ENCODE assay signal across 13 mouse cellular contexts in the genomic region with DNA sequence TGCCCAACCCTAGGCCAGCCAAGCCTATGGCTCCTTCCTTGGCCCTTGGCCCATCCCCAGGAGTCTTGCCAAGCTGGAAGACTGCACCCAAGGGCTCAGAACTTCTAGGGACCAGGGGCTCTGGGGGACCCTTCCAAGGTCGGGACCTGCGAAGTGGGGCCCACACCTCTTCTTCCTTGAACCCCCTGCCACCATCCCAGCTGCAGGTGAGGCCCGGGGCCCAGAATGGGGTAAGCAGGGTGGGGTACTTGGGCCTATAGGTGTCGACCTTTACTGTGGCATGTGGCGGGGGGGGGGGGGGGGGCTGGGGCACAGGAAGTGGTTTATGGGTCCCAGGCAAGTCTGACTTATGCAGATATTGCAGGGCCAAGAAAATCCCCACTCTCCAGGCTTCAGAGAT. TPM values are rescaled to one million over a fixed set of nuclear protein-coding genes. Genes with fewer than 3 reads are reported as not detected.
"Had no signal": no experiment of that assay in that cellular context is flagged by ENCODE, and none has a peak within 500 bp of the region (broad histone marks: within the 10 kb centered on the region; RNA-seq: fewer than 3 reads in every experiment).

No protein-coding gene starts in this region.

- H3K27ac ChIP-seq: kidney, postnatal 0 days; limb, embryonic 12.5 days; liver, embryonic 13.5 days; lung, embryonic 15.5 days; midbrain, embryonic 12.5 days; stomach, embryonic 15.5 days had no signal

- H3K4me1 ChIP-seq: limb, embryonic 12.5 days; liver, embryonic 13.5 days; lung, embryonic 15.5 days; midbrain, embryonic 12.5 days; stomach, embryonic 15.5 days had no signal

- H3K4me2 ChIP-seq: limb, embryonic 12.5 days; liver, embryonic 13.5 days; lung, embryonic 15.5 days; midbrain, embryonic 12.5 days; stomach, embryonic 15.5 days had no signal

- H3K4me3 ChIP-seq: limb, embryonic 12.5 days; liver, embryonic 13.5 days; lung, embryonic 15.5 days; midbrain, embryonic 12.5 days; stomach, embryonic 15.5 days had no signal

- DNase-seq: kidney, adult 9 months; kidney, postnatal 36 days; layer of hippocampus, adult 9-11 months; liver; liver, embryonic 13.5 days; liver, postnatal 0 days had no signal

- H3K27me3 ChIP-seq: limb, embryonic 12.5 days; liver, embryonic 13.5 days; lung, embryonic 15.5 days; midbrain, embryonic 12.5 days; stomach, embryonic 15.5 days had no signal

- H3K36me3 ChIP-seq: liver, embryonic 13.5 days; midbrain, embryonic 12.5 days; stomach, embryonic 15.5 days had no signal

- H3K9me3 ChIP-seq: limb, embryonic 12.5 days; liver, embryonic 13.5 days; lung, embryonic 15.5 days; stomach, embryonic 15.5 days had no signal

- ATAC-seq: intestine, postnatal 0 days; liver, postnatal 0 days; midbrain, embryonic 16.5 days had no signal

- H3K9ac ChIP-seq: limb, embryonic 12.5 days; liver, embryonic 13.5 days; liver, postnatal 0 days; lung, embryonic 15.5 days; midbrain, embryonic 12.5 days; stomach, embryonic 15.5 days had no signal

RNA-seq across cellular contexts. Expression of gene Foxp3, which starts 12.9 kb away (rescaled TPM):
- polyA plus RNA-seq: kidney, postnatal 0 days; limb, embryonic 12.5 days; liver, postnatal 0 days; lung, embryonic 15.5 days; midbrain, embryonic 16.5 days had no signal

RNA-seq across cellular contexts. Expression of gene Cacna1f, which starts 20.5 kb away (rescaled TPM):
- polyA plus RNA-seq: intestine, postnatal 0 days; limb, embryonic 12.5 days; liver, embryonic 13.5 days; lung, embryonic 15.5 days; midbrain, embryonic 12.5 days; stomach, embryonic 15.5 days had no signal
